Mouse (Mus musculus): ENCODE results near the gene Prr15. TPM values are rescaled to one million over a fixed set of nuclear protein-coding genes. Genes with fewer than 3 reads are reported as not detected.

Prr15 gene
- total RNA-seq, 2 experiments from 2014 or later, result 0.59 to 1.0 TPM

Other genes starting within 250 kb of the Prr15 start
- 10 to 100 TPM; 12.5 to 13.7 TPM for gene Wipf3, start 103.8 kb downstream of the Prr15 start, total RNA-seq (2021)
- 1 to 10 TPM; 1.8 TPM for gene Scrn1, start 240.7 kb downstream of the Prr15 start, total RNA-seq (2021)